Mouse (Mus musculus): ENCODE measurements around the gene Tmem141.
A peak's percentile ranks its signal among the peaks of the same experiment; 100 is the strongest.

Tmem141 gene

DNA sequence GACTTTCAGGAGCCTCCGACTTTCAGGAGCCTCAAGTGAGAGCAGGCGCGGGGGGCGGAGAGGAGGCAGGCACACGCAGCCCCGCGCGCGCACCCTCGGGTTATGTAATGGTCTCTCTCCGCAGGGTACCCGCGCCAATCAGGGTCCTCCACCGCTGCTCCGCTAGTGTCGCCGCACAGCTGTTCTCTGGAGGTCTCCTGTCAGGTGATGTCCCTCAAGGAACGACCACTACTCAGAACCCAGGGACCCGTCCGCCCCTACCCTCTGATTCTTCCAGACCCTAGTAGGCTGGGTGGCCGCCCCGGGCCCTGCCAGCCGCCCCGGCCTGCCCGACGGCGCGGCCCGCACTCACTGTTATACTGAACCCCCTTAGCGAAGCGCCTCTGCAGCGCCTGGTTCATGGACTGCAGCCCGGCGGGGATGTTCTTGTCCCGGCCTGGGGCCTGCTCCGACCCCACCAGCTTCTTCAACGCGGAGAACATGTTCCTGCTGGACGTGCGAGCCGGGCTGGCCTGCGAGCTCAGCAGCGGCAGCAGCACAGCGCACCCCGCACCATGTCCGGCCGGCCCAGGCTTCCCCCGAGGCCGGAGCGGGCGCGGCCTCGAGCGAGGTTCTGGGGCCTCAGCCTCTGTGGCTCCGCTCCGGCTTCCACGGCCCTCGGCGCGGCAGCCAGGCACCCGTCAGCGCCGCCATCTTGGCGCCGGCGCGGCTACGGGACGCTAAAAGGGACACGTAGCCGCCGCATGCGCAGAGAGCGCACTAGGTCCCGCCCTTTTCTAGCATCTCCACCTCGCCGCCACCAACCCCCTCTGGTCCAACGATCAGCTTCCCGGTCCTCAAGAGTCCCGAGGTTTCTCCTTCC, 13.8 kb downstream of the Tmem141 start, which contains the start of gene Rabl6:
TSS of gene Rabl6 (minus strand) at position 761 of the 862 bp plus-strand sequence.
- DNase-seq: peak; percentile 87 to 88

DNA sequence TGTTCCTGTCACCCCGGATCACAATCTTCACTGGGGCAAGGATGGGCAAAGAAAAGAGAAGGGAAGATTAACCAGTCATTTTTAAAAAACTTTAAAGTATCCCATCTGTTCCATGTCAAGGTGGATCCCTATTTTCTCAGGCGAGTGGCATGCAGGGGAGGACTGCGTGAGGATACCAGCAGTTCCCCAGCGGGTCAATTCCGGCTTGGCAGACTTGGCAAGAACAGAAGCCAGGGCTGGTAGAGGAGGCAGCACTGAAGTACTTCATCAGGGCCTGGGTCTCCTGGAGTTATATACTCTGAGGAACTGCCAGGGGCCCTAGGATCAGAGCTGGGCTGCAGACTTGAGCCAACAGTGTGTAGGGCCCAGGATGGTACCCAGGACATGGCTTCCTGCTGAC, 19.3 kb downstream of the Tmem141 start:
- no peak for DNase-seq

DNA sequence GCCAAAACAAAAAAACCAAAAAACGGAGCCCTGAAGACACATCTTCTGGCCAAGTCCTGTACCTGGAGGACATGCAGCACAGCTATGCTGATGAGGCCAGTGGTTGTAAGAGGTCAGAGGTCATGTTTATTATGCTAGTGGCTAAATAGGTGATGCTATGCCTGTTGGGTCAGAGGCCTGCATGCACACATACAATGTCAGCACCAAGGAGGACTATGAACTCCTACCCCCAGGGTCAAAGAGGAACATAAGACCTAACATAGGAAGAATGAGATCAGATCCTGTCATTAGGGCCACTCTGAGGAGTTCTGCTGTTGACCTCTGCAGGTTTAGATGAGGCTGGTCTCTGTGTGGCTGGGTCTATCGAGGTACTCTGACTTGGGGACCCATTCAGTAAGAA, 21.8 kb downstream of the Tmem141 start:
- no peak for DNase-seq

DNA sequence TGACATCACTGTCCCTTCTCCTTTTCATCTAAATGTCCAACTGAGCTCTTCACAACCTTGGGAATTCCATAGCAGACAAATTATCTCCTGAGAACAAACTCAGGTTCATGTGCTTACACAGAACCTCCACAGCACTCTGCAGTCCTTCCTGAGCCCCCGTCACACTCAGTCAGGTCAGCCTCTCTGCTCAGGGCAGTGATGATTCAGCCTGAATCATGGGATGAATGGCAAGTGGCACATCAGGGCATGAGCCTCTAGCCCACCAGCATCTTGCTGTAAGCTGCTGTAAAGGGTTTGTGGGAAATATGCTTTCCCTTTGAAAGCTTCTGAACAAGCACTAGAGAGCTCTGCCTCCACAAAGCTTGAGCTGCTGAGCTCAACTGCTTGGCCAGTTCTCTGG, 23.1 kb downstream of the Tmem141 start:
- DNase-seq: no peak

DNA sequence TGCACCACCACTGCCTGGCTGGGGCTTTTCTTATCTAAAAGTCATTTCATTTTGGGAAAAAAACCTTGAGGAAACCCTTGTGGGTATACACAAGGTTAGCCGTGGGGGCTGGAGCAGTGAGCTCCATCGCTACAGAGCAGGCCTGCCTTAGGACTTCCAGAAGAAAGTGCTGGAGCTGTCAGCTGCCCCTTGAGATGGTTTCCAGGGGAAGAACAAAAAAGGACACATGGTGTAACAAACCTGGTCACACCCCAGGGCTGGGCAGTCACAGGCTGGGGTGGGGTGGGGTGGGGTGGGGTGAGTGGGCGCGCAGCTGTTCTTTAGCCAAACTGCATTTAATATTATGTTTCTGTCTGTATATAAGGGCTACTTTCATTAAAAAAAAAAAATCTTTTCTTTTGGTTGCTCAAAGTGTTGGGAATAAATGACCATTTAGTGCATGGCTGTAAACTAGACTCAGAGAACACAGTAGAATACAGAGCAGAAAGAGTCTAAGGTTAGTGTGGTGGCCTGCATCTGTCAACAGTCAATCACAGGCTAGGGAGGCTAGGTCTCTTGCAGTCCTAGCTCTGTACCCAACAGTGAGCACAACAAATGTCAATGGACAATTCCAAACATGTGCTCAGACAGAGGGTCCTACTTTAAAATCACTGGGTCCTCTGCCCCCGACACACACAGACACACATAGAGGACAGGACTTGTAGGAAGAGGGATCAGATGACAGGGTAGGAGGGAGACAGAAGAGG, 24.9 kb downstream of the Tmem141 start:
- no peak for DNase-seq

DNA sequence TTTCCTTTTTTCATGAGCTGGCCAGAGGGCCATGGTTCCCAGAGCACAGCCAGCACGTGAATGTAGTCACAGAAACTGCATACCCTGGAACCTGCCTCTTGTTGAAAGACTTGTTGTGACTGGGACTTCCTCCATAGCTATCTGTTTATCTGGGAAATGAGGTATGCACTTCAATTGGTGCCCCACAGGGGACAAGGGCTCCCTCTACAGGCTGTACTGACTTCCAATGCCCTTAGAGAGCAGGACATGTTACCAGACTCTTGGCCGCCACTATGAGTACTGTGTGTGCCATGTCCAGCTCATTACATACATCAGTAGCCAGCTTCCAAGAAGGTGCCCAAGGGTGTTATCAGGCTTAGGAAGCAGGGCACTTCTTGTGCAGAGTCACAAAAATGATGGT, 29.9 kb downstream of the Tmem141 start:
- peak; percentile 42 to 61 for DNase-seq

DNA sequence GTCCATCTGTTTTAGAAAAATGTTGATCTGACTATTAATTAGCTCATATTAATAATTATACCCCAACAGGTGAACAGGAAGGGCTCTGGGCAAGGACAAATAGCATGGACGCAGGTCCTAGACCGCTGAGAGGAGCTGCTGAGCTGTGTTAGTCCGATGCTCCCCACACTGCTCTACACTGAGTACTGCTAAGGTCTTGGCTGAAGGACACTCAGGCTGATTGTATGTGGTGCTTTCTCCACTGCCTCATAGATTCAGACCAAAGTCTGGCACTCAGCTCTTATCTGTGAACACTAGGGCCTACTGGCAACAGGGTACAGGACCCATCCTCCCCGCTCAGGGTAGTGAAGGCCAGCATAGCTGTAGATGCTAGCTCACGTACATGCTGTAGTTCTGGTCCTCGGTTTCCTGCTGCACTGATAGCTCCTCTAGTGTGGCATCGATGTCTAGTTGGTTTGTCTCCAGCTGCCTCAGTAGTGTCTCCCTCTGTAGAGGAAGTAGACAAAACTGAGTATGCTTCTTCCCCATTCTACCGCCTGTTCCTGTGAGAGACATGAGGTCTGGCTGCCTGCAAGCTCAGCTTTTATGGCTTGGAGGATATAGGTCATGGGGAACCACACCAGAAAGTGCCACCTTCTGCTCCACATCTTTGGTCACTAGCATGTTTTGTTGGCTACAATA, 33.4 kb downstream of the Tmem141 start:
- DNase-seq: no peak

DNA sequence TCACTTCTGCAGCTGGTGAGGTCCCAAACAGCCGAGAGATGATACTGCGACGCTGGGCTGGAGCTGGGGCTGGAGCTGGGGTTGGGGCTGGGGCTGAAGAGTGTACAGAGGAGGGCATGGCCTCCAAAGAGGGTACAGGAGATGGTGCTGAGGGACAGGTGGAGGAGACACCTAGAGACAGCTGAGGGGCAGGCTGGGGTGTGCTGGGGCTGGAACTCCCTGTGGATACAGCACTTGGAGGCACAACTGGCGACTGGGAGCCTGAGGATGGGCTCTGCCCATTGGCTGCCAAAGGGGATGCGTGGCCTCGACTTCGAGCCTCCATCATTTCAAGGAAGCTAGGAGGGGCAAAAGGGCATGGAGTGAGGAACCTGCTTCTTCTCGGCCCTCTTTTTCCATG, 34.5 kb downstream of the Tmem141 start:
- DNase-seq: no peak

DNA sequence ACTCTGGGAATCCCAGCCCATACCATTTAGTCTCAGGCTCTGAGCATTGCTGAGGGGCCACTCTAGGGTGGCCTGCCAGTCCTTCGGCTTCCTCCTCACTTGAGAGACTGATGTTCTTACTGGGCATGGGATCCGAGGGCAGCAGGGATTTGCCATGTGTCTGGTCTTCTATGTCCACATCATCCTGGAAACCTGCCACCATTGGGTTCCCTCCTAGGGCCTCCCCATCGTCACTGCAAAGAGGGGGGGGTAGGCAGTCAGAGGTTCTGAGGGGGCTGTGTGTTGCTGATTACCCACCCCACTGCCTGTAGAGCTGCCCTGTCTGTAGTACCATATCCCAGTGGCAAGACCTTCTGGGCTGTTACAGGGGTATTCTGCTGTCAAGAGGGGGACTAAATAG, 36.2 kb downstream of the Tmem141 start:
- DNase-seq: no peak

DNA sequence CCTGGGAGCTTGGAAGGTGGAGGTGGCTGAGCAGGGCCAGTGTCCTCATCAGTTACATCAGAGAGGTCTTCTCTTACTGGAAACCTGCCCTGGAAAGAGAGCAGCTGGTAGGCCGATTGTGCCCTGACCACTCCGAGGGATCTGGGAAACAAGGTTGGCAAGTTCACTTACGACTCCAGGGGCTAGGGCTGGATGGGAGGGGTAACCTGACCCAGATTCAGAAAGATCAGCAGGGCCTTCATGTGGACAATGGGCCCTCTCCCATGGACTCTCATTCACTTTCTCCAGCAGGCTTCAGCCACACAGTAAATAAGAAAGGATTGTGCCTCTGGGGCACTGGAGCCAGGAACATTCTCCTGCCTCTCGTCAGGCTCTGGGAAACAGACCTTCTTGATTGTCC, 36.9 kb downstream of the Tmem141 start:
- no peak for DNase-seq

DNA sequence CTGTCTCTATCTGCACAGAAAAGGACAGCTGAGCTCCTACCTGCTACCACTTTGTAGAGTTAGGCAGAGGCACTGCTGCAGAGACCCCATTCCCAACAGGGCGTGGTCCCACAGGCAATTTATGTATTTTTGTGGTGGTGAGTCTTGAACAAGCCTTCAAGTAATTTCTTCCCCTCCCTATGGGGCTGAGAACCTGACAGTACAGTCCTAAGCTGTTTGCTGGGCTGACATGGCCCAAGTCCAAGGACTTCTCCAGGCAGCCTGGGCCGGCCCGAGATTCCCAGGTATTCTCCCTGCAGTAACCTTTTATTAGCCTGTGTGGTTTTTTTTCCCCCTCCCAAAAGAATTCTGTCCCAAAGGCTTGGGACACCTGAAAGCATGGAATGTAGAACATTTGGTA, 37.7 kb downstream of the Tmem141 start:
- DNase-seq: no peak

DNA sequence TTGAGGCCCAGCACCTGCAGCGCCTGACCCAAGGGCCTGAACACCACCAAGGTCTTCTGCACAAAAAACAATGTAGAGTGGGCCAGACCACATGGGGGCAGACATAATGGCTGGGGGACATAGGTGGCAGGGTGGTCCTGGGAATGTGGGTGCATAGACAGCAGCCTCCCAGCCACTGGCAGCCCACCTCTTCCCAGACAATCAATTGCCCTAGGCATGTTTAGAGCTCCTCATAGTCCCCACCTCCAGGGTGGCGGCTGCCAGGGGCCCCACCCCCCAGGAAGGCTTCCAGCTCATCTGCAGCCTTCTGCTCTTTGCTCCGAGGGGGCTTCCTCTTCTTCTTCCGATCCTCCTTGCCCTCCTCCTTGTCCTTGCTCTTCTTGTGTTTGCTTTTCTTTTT, 38.2 kb downstream of the Tmem141 start:
- DNase-seq: no peak

DNA sequence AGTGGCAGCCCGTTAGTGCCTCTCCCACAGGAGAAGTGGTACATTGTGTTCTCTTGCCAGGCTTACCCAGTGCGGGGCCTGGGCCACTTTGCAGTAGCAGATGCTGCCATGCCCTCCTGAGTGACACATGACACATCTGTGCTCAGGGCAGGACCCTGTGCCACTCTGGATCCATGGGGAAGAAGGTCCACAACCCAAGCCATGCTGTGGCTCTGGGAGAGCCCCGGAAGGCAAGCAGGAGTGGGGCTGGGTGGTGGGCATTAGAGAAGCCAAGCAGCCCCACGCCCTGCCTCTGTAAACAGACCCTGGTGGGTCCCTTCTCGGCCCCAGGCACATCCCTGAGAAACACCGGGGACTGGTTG, 38.7 kb downstream of the Tmem141 start:
- no peak for DNase-seq

DNA sequence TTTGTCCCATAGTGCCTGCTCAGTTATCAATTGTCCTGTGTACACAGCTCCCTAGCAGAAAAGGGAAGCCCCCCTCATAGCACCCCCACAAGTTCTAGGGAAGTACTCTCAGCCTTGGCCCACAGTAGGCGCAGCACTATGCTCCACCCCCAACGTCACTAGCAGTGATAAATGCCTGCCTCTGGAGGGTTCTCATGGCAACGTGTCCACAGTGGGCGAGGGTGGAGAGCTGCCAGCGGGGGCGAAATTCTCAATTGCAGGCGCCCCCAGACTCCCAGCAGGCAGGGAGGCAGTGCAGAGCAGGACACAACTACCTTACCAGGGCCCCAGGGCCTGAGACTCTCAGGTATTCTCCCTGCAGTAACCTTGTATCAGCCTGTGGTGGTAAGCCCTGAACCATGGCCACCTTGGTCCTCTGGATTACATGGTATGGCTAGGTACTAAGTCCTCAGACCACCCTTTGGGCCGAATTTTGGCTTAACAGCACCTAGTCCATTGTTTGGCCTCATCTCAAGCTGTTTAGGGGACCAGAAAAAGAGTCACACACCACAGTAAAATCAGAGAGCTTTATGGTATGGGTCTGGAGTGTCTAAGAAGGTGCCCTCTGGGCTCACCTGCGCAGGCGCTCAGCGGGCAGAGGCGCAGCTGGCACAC, 39.2 kb downstream of the Tmem141 start:
- DNase-seq: no peak

DNA sequence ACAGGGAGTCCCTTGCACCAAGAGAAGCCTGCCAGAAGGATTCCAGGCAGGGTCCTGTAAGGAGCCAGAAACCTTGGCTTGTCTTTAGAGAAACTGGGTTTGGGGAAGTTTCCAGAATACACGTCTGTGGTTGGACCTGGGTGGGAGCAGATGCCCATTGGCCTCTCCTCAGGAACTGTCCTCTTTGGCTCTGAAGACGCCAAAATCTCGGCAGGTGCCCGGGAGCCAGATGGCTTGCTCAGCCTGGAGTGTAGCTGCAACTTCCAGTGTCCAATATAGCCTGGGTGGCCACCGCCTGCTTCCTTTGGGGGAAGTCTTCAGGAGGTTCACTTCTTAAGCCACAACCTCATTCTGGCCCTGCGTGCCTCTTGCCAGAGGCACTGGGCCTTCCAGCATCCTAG, 39.9 kb downstream of the Tmem141 start:
- no peak for DNase-seq

DNA sequence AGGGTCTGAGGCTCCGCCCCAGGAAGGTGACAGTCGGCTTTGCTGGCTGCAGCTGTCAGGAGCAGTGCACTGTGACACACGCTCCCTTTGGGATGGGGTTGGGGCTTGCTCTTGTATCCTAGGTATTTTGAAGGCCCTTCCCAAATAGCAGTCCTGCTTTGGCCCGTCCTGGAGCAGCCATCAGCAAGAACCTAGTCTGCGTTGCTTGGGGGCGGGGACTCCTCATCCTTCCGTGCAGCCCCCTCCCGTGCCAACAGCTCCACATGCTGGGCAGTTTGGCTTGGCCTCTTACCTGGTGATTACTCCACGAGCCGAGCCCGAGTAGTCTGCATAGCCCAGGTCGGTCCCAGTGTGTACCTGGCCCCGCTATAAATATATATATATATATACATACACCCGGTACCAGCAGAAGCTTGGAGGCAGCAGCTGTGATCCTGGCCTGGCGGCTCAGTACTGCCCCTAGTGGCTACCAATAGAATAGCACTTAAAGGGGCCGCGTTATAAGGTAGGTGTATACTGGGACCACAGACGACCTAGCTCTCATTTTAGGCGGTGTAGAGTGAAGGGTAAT, 40.4 kb downstream of the Tmem141 start, which contains the start of gene Ajm1:
TSS of gene Ajm1 (minus strand) at position 464 of the 571 bp plus-strand sequence.
- DNase-seq: peak; percentile 56 to 57

DNA sequence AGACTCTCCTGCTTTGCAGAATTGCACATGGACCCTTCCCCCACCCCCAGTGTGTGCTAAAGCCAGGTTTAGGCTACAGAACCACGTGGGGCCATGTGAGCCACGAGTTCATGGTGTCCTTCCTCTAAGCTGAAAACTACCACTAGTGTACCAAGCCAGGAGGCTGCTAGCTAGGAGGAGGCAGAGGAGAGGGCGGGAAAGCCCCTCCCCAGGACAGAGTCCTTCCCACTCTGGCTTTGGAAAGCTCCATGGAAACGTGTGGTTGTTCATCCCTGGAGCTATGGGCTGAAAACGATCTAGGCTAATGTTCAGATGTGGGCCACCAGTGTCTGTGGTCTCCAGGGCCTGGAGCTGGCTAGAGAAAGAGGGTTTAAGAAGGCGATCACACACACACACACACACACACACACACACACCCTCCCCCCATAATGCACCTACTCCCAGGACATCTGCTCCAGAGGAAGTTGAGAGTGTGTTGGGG, 41.1 kb downstream of the Tmem141 start:
- no peak for DNase-seq

DNA sequence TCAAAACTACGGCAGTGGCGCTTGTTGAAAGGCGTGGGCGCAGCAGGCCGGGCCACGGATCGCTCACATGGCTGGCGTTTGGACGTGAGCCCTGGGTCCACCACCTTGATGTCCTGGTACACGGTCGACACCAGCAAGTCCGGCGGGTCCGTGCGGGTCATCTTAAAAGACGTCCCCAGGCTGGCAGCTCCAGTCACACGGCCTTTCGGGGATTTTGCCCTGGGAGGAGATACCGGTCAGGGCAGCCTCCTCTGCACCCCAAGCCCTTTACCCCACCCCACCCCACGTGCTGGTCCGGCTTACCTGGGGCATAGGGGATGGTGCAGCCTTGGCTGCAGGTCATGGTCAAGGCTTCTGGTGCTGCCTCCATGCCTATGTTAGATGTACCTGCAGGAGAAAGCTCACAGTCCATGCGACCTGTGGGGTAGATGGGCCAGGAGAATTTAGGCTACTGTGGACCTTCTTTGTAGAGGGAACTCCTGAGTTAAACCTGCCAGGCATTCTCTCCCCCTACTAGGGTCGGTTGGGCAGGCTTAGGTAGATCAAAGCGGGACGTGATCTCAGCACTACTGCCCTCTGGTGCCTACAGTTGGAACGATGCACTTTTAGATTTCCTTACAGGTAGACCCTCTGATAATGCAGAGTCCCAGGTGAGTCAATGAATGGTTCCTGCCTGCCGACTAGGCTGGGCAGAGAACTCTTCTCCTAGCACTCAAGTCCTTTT, 41.9 kb downstream of the Tmem141 start:
- peak in 1 of 2 experiments; percentile 47 for DNase-seq

DNA sequence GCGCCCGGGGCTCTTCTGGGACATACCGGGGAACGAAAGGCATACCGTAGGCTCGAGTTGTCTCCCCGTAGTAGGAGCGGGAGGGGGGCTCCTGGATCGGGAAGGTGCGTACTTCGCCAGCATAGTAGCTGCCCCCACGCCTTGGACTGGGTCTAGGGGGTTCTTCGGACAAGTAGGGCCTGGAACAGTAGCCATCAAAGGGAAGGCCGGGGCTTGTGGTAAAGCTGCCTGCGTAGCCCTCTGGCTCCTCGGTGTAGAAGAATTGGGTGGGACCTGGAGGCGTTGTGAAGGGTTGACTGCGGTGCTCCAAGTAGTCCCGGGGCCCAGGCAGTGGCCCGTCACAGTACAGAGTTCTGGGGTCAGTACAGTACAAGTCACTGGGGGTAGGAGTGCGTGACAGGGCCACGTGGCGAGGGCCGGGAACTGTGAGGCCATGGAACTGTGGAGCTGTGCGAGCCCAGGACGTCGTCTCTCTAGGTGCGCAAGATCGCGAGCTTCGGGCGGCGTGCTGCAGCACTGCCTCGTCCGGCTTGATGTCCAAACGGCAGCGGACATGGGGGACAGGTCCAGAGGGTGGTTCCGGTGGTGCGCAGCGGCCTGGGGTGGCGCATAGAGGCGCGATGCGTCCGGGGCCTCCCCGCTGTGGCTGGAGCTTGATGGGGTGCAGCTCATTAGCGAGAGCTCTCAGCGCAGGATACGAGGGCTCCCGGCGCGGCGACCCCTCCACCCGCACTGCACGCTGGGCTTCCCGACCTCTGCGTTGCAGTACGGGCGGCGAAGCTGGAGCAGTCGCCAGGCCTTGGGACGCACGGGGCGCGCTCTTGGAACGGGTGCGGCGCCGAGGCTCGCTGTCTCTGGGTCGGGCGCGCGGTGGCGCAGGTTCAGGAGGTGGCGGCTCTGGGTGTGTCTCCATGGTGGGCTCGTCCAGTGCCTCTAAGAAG, 42.7 kb downstream of the Tmem141 start:
- DNase-seq: no peak

DNA sequence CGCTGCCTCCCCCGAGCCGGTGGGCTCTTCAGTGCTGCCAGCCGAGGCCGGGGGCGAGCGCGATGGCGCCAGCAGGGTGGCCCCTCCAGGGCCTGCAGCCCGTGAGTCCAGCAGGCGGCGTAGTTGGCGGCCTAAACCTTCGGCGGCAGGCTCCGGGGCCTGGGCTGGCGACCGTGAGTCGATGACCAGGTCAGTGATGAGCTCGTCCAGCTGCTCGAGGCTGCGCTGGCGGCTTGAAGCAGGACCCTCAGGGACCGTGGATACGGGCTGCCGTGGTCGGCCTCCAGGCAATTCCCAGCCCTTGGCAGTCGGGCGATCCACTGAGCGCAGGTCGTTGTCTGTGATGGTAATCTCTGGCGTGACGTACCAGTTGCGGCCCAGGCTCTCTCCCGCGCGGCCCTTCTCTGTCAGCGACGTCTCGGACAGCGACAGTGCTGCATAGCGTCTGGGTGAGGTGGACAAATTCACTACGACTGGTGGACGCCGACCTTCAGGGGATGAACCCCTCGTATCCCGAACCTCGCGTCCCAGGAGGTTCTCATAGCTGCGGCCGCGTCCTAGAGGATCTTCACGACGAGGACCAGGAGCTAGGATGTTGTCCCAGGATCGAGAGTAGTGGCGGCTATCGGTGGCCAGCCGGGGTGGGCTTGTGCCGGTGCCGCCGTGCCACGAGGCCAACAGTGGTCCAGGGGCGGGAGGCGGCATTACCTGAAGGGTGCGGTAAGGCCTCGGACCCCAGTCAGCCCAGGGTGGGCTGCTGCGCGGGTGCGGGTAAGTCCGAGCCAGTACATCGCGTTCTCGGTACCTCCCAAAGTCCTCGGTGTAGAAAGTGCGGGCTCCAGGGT, 43.6 kb downstream of the Tmem141 start:
- no peak for DNase-seq

All from lung, adult 18-20 months (tissue).